ENCODE assay signal across 24 mouse cellular contexts in the genomic region with DNA sequence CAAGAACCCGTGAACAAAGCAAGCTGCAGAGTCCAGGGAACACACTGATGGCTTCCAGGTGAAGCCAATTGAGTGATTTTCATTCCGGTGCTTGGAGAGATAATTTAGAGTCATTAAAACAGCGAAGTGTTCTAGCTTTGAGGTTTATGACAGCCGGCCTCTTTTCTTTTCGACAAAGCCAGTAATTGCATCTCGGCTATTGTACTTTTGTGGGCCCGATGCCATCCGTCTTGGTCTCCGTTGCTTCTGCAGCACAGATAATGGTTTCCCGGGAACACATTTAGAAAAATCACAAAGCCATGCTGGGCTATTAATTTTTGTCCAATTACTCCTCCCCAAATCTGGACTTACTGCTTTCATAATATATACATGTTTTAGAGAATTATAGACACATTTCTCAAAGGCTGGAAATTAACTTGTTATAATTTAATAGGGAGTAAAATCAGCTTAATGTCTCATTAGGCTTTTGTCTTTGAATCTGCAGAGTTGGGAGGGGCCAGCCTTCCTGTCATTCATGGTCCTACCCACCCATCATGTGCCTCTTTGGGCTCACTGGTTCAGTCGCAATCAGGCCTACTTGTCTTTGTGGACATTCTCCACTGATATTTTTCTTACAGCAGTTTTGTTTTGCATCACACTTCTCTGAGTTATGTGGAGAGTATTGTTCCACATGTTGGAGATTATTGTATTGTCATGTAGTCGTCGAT.
DNase-seq lines count a peak whose midpoint lies in the region; ATAC-seq and TF ChIP-seq lines count a peak whose summit lies in the region.
"Had no signal": no experiment of that assay in that cellular context is flagged by ENCODE, and none has a peak within 500 bp of the region (broad histone marks: within the 10 kb centered on the region; RNA-seq: fewer than 3 reads in every experiment).

No protein-coding gene starts in this region.

- H3K4me2 ChIP-seq in forebrain, embryonic 13.5 days, result no peak overlapping the region
- no peak overlapping the region for H3K4me2 ChIP-seq in hindbrain, postnatal 0 days (ENCODE audit: low read depth, low read length)
- H3K4me2 ChIP-seq: embryonic facial prominence, embryonic 12.5 days; heart, embryonic 15.5 days; limb, embryonic 12.5 days; liver, embryonic 11.5 days; midbrain, embryonic 11.5 days; neural tube, embryonic 13.5 days; stomach, embryonic 15.5 days had no signal

- H3K4me3 ChIP-seq in forebrain, embryonic 13.5 days, result no peak overlapping the region
- H3K4me3 ChIP-seq in forebrain, embryonic 10.5 days, result no peak overlapping the region
- no peak overlapping the region for H3K4me3 ChIP-seq in hindbrain, postnatal 0 days (ENCODE audit: low read length)
- no peak overlapping the region for H3K4me3 ChIP-seq in hindbrain, embryonic 10.5 days
- H3K4me3 ChIP-seq: embryonic facial prominence, embryonic 12.5 days; erythroblast, embryonic 14.5 days; gastrocnemius, adult 2 months; heart, embryonic 15.5 days; limb, embryonic 12.5 days; neural tube, embryonic 13.5 days; stomach, embryonic 15.5 days had no signal

- WGBS in forebrain, embryonic 13.5 days, result 53% methylated on average over 13 of the region's 13 CpGs
- 90% methylated on average over 13 of the region's 13 CpGs for WGBS in forebrain, embryonic 10.5 days
- 40% methylated on average over 13 of the region's 13 CpGs for WGBS in hindbrain, postnatal 0 days
- WGBS in hindbrain, embryonic 10.5 days, result 84% methylated on average over 13 of the region's 13 CpGs

- no peaks in the 10 kb centered on the region for H3K9me3 ChIP-seq in forebrain, embryonic 13.5 days (replicated peaks)
- no peaks in the 10 kb centered on the region for H3K9me3 ChIP-seq in forebrain, embryonic 10.5 days
- no peaks in the 10 kb centered on the region for H3K9me3 ChIP-seq in hindbrain, postnatal 0 days (ENCODE audit: low read length)
- no peaks in the 10 kb centered on the region for H3K9me3 ChIP-seq in hindbrain, embryonic 10.5 days
- H3K9me3 ChIP-seq: embryonic facial prominence, embryonic 12.5 days; heart, embryonic 15.5 days; limb, embryonic 12.5 days; neural tube, embryonic 13.5 days; stomach, embryonic 15.5 days had no signal

- peak; percentile 48; the same call in 1 of the 2 replicates for ATAC-seq in forebrain, embryonic 13.5 days
- no peak for ATAC-seq in hindbrain, postnatal 0 days
- ATAC-seq: liver, postnatal 0 days; lung, postnatal 0 days had no signal

- DNase-seq in forebrain, embryonic 10.5 days (ENCODE audit: extremely low spot score, low spot score), result no peak
- peak; percentile 59 for DNase-seq in hindbrain, postnatal 0 days (ENCODE audit: low spot score)
- no peak for DNase-seq in hindbrain, embryonic 10.5 days (ENCODE audit: low spot score)
- peak; percentile 72 for DNase-seq in retina, postnatal 1 day
- DNase-seq in retina, embryonic 14.5 days (ENCODE audit: low spot score), result no peak
- no peak for DNase-seq in heart, adult 9 months (ENCODE audit: low spot score in 2 of 2)
- DNase-seq: adrenal gland, postnatal 14 days; cerebellum, adult 11-12 months; gastrocnemius, adult 2 months; heart, postnatal 36 days; kidney, adult 8-10 months; kidney, postnatal 36 days; liver, postnatal 0 days; thymus, postnatal 36 days had no signal

- H3K9ac ChIP-seq in forebrain, embryonic 13.5 days, result no peak overlapping the region
- H3K9ac ChIP-seq in hindbrain, postnatal 0 days (replicated peaks; ENCODE audit: low read length), result no peak overlapping the region
- H3K9ac ChIP-seq: embryonic facial prominence, embryonic 12.5 days; heart, embryonic 15.5 days; limb, embryonic 12.5 days; liver, postnatal 0 days; neural tube, embryonic 13.5 days; stomach, embryonic 15.5 days had no signal

- H3K27me3 ChIP-seq in forebrain, embryonic 13.5 days, result no peaks in the 10 kb centered on the region
- H3K27me3 ChIP-seq in forebrain, embryonic 10.5 days (ENCODE audit: poor library complexity, severe bottlenecking), result peaks cover 31% of the 10 kb centered on the region
- H3K27me3 ChIP-seq in hindbrain, postnatal 0 days (ENCODE audit: insufficient read depth, low read length), result no peaks in the 10 kb centered on the region
- H3K27me3 ChIP-seq in hindbrain, embryonic 10.5 days (ENCODE audit: insufficient read depth, poor library complexity, severe bottlenecking), result peaks cover 24% of the 10 kb centered on the region
- H3K27me3 ChIP-seq: embryonic facial prominence, embryonic 12.5 days; heart, embryonic 15.5 days; limb, embryonic 12.5 days; stomach, embryonic 15.5 days had no signal

- TF ChIP-seq CTCF in hindbrain, postnatal 0 days (IDR thresholded peaks at IDR 0.05; ENCODE audit: low read depth), result no peak

- no peak overlapping the region for H3K27ac ChIP-seq in forebrain, embryonic 13.5 days
- no peak overlapping the region for H3K27ac ChIP-seq in forebrain, embryonic 10.5 days
- H3K27ac ChIP-seq in hindbrain, postnatal 0 days, result no peak overlapping the region
- no peak overlapping the region for H3K27ac ChIP-seq in hindbrain, embryonic 10.5 days
- H3K27ac ChIP-seq: embryonic facial prominence, embryonic 12.5 days; gastrocnemius, adult 2 months; heart, embryonic 15.5 days; limb, embryonic 12.5 days; neural tube, embryonic 13.5 days; stomach, embryonic 15.5 days had no signal

- H3K36me3 ChIP-seq in forebrain, embryonic 13.5 days (ENCODE audit: poor library complexity, severe bottlenecking), result no peaks in the 10 kb centered on the region
- H3K36me3 ChIP-seq in forebrain, embryonic 10.5 days (replicated peaks), result no peaks in the 10 kb centered on the region
- H3K36me3 ChIP-seq in hindbrain, postnatal 0 days (ENCODE audit: insufficient read depth, low read length), result no peaks in the 10 kb centered on the region
- no peaks in the 10 kb centered on the region for H3K36me3 ChIP-seq in hindbrain, embryonic 10.5 days
- H3K36me3 ChIP-seq: embryonic facial prominence, embryonic 12.5 days; heart, embryonic 15.5 days; limb, embryonic 12.5 days; neural tube, embryonic 13.5 days; stomach, embryonic 15.5 days had no signal

- H3K4me1 ChIP-seq in forebrain, embryonic 13.5 days, result peaks cover 14% of the 10 kb centered on the region; the same call in 1 of the 2 replicates
- H3K4me1 ChIP-seq in forebrain, embryonic 10.5 days, result peaks cover 32% of the 10 kb centered on the region
- H3K4me1 ChIP-seq in hindbrain, postnatal 0 days (ENCODE audit: insufficient read depth, low read length), result 0 out of 2 replicates have a peak, but pooled peaks cover 2% of the 10 kb centered on the region
- H3K4me1 ChIP-seq in hindbrain, embryonic 10.5 days (replicated peaks), result peaks cover 45% of the 10 kb centered on the region
- H3K4me1 ChIP-seq: embryonic facial prominence, embryonic 12.5 days; stomach, embryonic 15.5 days had no signal

Comparison
In these comparisons a context has a peak if more than half of its experiments do, and no peak if none do; other contexts are left out.
1. DNase-seq: peak in hindbrain, postnatal 0 days (single experiment) and retina, postnatal 1 day (single experiment); none in forebrain, embryonic 10.5 days (single experiment), hindbrain, embryonic 10.5 days (single experiment), retina, embryonic 14.5 days (single experiment) and heart, adult 9 months (0 of 2).